Mouse (Mus musculus) intestine, embryonic 15.5 days (tissue): ENCODE measurements around the gene Nav1. TPM values are rescaled to one million over a fixed set of nuclear protein-coding genes. Genes with fewer than 3 reads are reported as not detected.

Source experiments
- ATAC-seq: fragments of 200-750 bp; cut with Nextera tagmentation; 2 replicates; pipeline ENCODE4 v1.8.0; 2017; ENCODE audit warnings: moderate TSS enrichment, moderate library complexity
- H3K27ac ChIP-seq: fragments of 300-500 bp; sonication (generic); 2 replicates; pipeline ENCODE4 v1.5.1; 2015; ENCODE audit warnings: mild to moderate bottlenecking, inconsistent platforms
- H3K27me3 ChIP-seq: fragments of 300-500 bp; sonication (generic); replicated peaks from 2 replicates; pipeline ENCODE4 v1.6.1; 2015; ENCODE audit warnings: inconsistent platforms
- H3K36me3 ChIP-seq: fragments of 300-500 bp; sonication (generic); 2 replicates; pipeline ENCODE4 v1.6.1; 2015; ENCODE audit warnings: inconsistent platforms
- H3K4me1 ChIP-seq: fragments of 300-500 bp; sonication (generic); replicated peaks from 2 replicates; pipeline ENCODE4 v1.6.1; 2015; ENCODE audit warnings: inconsistent platforms
- H3K4me2 ChIP-seq: fragments of 300-500 bp; sonication (generic); replicated peaks from 2 replicates; pipeline ENCODE4 v1.6.1; 2015; ENCODE audit warnings: mild to moderate bottlenecking, inconsistent platforms
- H3K4me3 ChIP-seq: fragments of 300-500 bp; sonication (generic); replicated peaks from 2 replicates; pipeline ENCODE4 v1.5.1; 2015; ENCODE audit warnings: inconsistent platforms
- H3K9ac ChIP-seq: fragments of 300-500 bp; sonication (generic); 2 replicates; pipeline ENCODE4 v1.6.1; 2015; ENCODE audit warnings: inconsistent platforms
- H3K9me3 ChIP-seq: fragments of 300-500 bp; sonication (generic); 2 replicates; pipeline ENCODE4 v1.6.1; 2016; ENCODE audit warnings: inconsistent platforms
- WGBS: fragments of 180-500 bp; shearing (Covaris S2); methylation state at CpG from one replicate; pipeline ENCODE4 v1.1.7; 2015; 5-methylcytosine and 5-hydroxymethylcytosine counted together
- polyA plus RNA-seq: library from polyadenylated mRNA; unstranded; fragments of >200 nt; fragmentation: Nextera tagmentation; extraction: Ambion mirVana; gene quantifications from 2 replicates; pipeline ENCODE4 v1.2.1, GENCODE M21; 2015

Gene Nav1
- polyA plus RNA-seq, 1 experiment from 2014 or later, result 11.5 TPM

- Histone ChIP-seq H3K36me3 (peaks cover 16% of the 10 kb centered on the region), H3K4me3 (no peak overlapping the region), H3K27me3 (no peaks in the 10 kb centered on the region), H3K9ac (no peak overlapping the region), H3K4me2 (no peak overlapping the region), H3K4me1 (peaks cover 9% of the 10 kb centered on the region; the same call in 1 of the 2 replicates), H3K9me3 (no peaks in the 10 kb centered on the region), H3K27ac (no peak overlapping the region)
- ATAC-seq, result no peak
- 86% methylated on average over 5 of the region's 5 CpGs for WGBS
Measured at GRCm38 (mm10) chr1:135457860-135458259, 149.2 kb downstream of the Nav1 start.

GRCm38 (mm10) chr1:135452259-135452658 is 154.8 kb downstream of the Nav1 start:
- WGBS, result 76% methylated on average over 10 of the region's 10 CpGs
- Histone ChIP-seq H3K27ac (no peak overlapping the region), H3K9me3 (no peaks in the 10 kb centered on the region), H3K27me3 (no peaks in the 10 kb centered on the region), H3K9ac (no peak overlapping the region), H3K36me3 (peaks cover 24% of the 10 kb centered on the region), H3K4me2 (no peak overlapping the region), H3K4me1 (no peaks in the 10 kb centered on the region), H3K4me3 (no peak overlapping the region)
- ATAC-seq, result no peak

- no peak overlapping the region for H3K4me2 ChIP-seq
- H3K27ac ChIP-seq, result no peak overlapping the region
- H3K36me3 ChIP-seq, result peaks cover 24% of the 10 kb centered on the region
- no peak overlapping the region for H3K4me3 ChIP-seq
- no peak for ATAC-seq
- H3K27me3 ChIP-seq, result no peaks in the 10 kb centered on the region
- 86% methylated on average over 2 of the region's 2 CpGs for WGBS
- no peaks in the 10 kb centered on the region for H3K4me1 ChIP-seq
- no peaks in the 10 kb centered on the region for H3K9me3 ChIP-seq
- H3K9ac ChIP-seq, result no peak overlapping the region
Measured at GRCm38 (mm10) chr1:135451419-135451818, 155.7 kb downstream of the Nav1 start.

- Histone ChIP-seq H3K27ac (no peak overlapping the region), H3K9ac (no peak overlapping the region), H3K9me3 (no peaks in the 10 kb centered on the region), H3K4me1 (no peaks in the 10 kb centered on the region), H3K4me3 (no peak overlapping the region), H3K27me3 (no peaks in the 10 kb centered on the region), H3K36me3 (peaks cover 24% of the 10 kb centered on the region), H3K4me2 (no peak overlapping the region)
- ATAC-seq, result no peak
- WGBS, result 89% methylated on average over 8 of the region's 8 CpGs
Measured at GRCm38 (mm10) chr1:135449876-135450275, 157.2 kb downstream of the Nav1 start.

- Histone ChIP-seq H3K9me3 (no peaks in the 10 kb centered on the region), H3K27ac (no peak overlapping the region), H3K36me3 (peaks cover 24% of the 10 kb centered on the region), H3K4me2 (no peak overlapping the region), H3K4me3 (no peak overlapping the region), H3K4me1 (no peaks in the 10 kb centered on the region), H3K9ac (no peak overlapping the region), H3K27me3 (no peaks in the 10 kb centered on the region)
- no peak for ATAC-seq
- 93% methylated on average over 5 of the region's 5 CpGs for WGBS
Measured at GRCm38 (mm10) chr1:135448940-135449339, 158.2 kb downstream of the Nav1 start.

GRCm38 (mm10) chr1:135443506-135443905 is 163.6 kb downstream of the Nav1 start:
- H3K36me3 ChIP-seq, result peaks cover 12% of the 10 kb centered on the region

GRCm38 (mm10) chr1:135441861-135442260 is 165.2 kb downstream of the Nav1 start:
- Histone ChIP-seq H3K4me2 (no peak overlapping the region), H3K9me3 (no peaks in the 10 kb centered on the region), H3K4me1 (no peaks in the 10 kb centered on the region), H3K9ac (no peak overlapping the region), H3K36me3 (peaks cover 10% of the 10 kb centered on the region; the same call in 1 of the 2 replicates), H3K27me3 (no peaks in the 10 kb centered on the region), H3K4me3 (no peak overlapping the region), H3K27ac (no peak overlapping the region)
- 93% methylated on average over 3 of the region's 3 CpGs for WGBS
- ATAC-seq, result no peak

More at GRCm38 (mm10) chr1:135443506-135443905, 163.6 kb downstream of the Nav1 start:
- H3K4me1 ChIP-seq, result no peaks in the 10 kb centered on the region
- WGBS, result 94% methylated on average over 12 of the region's 12 CpGs
- no peak overlapping the region for H3K4me3 ChIP-seq
- H3K9me3 ChIP-seq, result no peaks in the 10 kb centered on the region
- H3K27me3 ChIP-seq, result no peaks in the 10 kb centered on the region
- H3K4me2 ChIP-seq, result no peak overlapping the region
- no peak for ATAC-seq
- H3K9ac ChIP-seq, result no peak overlapping the region
- H3K27ac ChIP-seq, result no peak overlapping the region

GRCm38 (mm10) chr1:135440986-135441385 is 166.1 kb downstream of the Nav1 start:
- Histone ChIP-seq H3K4me3 (no peak overlapping the region), H3K27ac (no peak overlapping the region), H3K36me3 (peaks cover 10% of the 10 kb centered on the region; the same call in 1 of the 2 replicates), H3K27me3 (no peaks in the 10 kb centered on the region), H3K9ac (no peak overlapping the region), H3K4me2 (no peak overlapping the region), H3K4me1 (no peaks in the 10 kb centered on the region), H3K9me3 (no peaks in the 10 kb centered on the region)
- WGBS, result 85% methylated on average over 6 of the region's 6 CpGs
- ATAC-seq, result no peak

- no peak overlapping the region for H3K27ac ChIP-seq
- no peak overlapping the region for H3K4me3 ChIP-seq
- no peaks in the 10 kb centered on the region for H3K27me3 ChIP-seq
- no peak overlapping the region for H3K4me2 ChIP-seq
- no peak for ATAC-seq
- no peak overlapping the region for H3K9ac ChIP-seq
- no peaks in the 10 kb centered on the region for H3K4me1 ChIP-seq
- H3K9me3 ChIP-seq, result no peaks in the 10 kb centered on the region
- H3K36me3 ChIP-seq, result peaks cover 10% of the 10 kb centered on the region; the same call in 1 of the 2 replicates
- WGBS, result 90% methylated on average over 6 of the region's 6 CpGs
Measured at GRCm38 (mm10) chr1:135438801-135439200, 168.3 kb downstream of the Nav1 start.

GRCm38 (mm10) chr1:135435823-135436222 is 171.3 kb downstream of the Nav1 start:
- H3K36me3 ChIP-seq, result peaks cover 4% of the 10 kb centered on the region; the same call in 1 of the 2 replicates
- no peak overlapping the region for H3K4me3 ChIP-seq
- no peak overlapping the region for H3K27ac ChIP-seq
- no peak overlapping the region for H3K9ac ChIP-seq
- ATAC-seq, result no peak
- no peaks in the 10 kb centered on the region for H3K9me3 ChIP-seq
- H3K4me1 ChIP-seq, result peaks cover 3% of the 10 kb centered on the region; the same call in 1 of the 2 replicates
- no peaks in the 10 kb centered on the region for H3K27me3 ChIP-seq
- H3K4me2 ChIP-seq, result no peak overlapping the region
- WGBS, result 12% methylated on average over 2 of the region's 2 CpGs

- no peaks in the 10 kb centered on the region for H3K27me3 ChIP-seq
Measured at GRCm38 (mm10) chr1:135430669-135431017, 176.5 kb downstream of the Nav1 start.

GRCm38 (mm10) chr1:135429901-135430668 is 177.0 kb downstream of the Nav1 start, which contains the start of gene Ipo9:
Ipo9 (minus strand) TSS chr1:135430499.
- Histone ChIP-seq H3K27ac (peak within 1 kb of the TSS; percentile 90), H3K4me2 (peak within 1 kb of the TSS; percentile 73), H3K36me3 (0 out of 2 replicates have a peak, but pooled peaks cover 3% of the 10 kb centered on the region), H3K9ac (peak within 1 kb of the TSS; percentile 93), H3K9me3 (no peaks in the 10 kb centered on the region), H3K4me1 (peaks cover 22% of the 10 kb centered on the region), H3K4me3 (peak within 1 kb of the TSS; percentile 94), H3K27me3 (no peaks in the 10 kb centered on the region)
- peak; percentile 99 for ATAC-seq
- WGBS, result under 1% methylated on average over 65 of the region's 65 CpGs

More at GRCm38 (mm10) chr1:135430669-135431017, 176.5 kb downstream of the Nav1 start:
- Histone ChIP-seq H3K4me2 (peak overlapping the region; percentile 73), H3K4me3 (peak overlapping the region; percentile 94), H3K9me3 (no peaks in the 10 kb centered on the region), H3K4me1 (peaks cover 22% of the 10 kb centered on the region), H3K36me3 (no peaks in the 10 kb centered on the region), H3K27ac (peak overlapping the region; percentile 73), H3K9ac (peak overlapping the region; percentile 93)
- 1% methylated on average over 14 of the region's 14 CpGs for WGBS
- peak; percentile 78 for ATAC-seq

GRCm38 (mm10) chr1:135427390-135427789 is 179.7 kb downstream of the Nav1 start:
- Histone ChIP-seq H3K36me3 (peaks cover 3% of the 10 kb centered on the region; the same call in 1 of the 2 replicates), H3K4me3 (no peak overlapping the region), H3K27me3 (no peaks in the 10 kb centered on the region), H3K4me1 (peaks cover 22% of the 10 kb centered on the region), H3K9ac (no peak overlapping the region), H3K4me2 (no peak overlapping the region), H3K9me3 (no peaks in the 10 kb centered on the region), H3K27ac (no peak overlapping the region)
- WGBS, result 82% methylated on average over 6 of the region's 6 CpGs
- no peak for ATAC-seq
